Mouse (Mus musculus) ovary, postnatal 14 days (tissue): ENCODE measurements around the gene Col4a6.

Experiments
- DNase-seq: peaks from one replicate; pipeline ENCODE4 v3.0.0; 2022; ENCODE audit warnings: low spot score

Gene Col4a6

DNA sequence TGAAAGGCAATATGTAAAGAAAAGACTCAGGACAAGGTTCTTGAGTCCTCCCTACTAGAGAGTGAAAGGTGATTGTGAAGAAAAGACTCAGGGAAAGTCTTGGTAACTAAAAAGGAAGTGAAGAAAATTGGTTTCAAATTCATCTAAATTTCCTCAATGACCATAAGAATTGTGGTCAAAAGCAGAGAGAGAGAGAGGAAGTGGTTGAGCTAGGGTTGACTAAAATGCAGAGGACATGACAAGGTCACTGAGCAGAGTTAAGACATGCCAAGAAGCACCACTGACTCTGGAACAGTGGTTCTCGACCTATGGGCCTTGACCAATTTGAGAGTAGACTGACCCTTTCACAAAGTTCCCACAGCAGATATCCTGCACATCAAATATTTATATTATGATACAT, 224.2 kb downstream of the Col4a6 start:
- DNase-seq, result no peak

GRCm38 (mm10) chrX:141236564-141237333, 237.1 kb downstream of the Col4a6 start:
- peak; percentile 12 for DNase-seq

- DNase-seq, result no peak
Observed at GRCm38 (mm10) chrX:141228169-141228568, 245.7 kb downstream of the Col4a6 start.

DNA sequence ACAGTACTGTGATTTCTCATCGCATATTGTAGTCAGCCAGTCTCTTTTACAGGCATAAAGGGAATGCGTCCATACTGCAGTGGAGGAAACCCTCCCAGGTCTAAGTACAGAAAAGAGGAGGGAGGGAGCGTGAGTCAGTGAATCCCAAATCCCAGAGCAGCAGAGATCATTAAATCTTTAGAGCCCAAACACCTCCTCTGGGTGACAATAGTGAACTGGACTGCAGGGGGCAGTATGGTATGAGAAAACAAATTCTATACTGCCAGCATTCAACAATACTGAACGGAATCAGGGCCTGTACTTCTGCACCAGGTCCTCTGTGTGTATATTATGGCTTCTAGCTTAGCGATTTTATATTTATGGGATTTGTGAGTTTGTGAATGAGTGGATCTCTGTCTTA, 261.1 kb downstream of the Col4a6 start:
- peak; percentile 29 for DNase-seq

DNA sequence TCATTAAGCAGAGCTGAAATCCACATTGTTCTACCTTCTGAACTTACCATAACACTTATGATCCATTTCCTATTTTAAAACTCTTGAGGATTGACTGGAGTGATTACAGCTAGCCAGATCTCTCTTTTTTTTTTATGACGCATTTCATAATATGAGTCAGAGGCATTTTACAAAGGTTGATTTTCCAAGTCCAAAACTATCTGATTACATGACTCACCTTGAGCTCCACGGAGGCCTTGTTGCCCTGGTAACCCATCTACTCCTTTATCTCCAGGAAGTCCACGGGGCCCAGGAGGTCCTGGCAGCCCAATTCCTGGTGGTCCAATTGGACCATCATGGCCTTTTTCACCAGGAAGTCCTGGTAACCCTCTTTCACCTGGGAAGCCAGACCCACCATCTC, 274.9 kb downstream of the Col4a6 start:
- DNase-seq, result no peak

- DNase-seq, result no peak
Observed at GRCm38 (mm10) chrX:141195036-141195435, 278.8 kb downstream of the Col4a6 start.

DNA sequence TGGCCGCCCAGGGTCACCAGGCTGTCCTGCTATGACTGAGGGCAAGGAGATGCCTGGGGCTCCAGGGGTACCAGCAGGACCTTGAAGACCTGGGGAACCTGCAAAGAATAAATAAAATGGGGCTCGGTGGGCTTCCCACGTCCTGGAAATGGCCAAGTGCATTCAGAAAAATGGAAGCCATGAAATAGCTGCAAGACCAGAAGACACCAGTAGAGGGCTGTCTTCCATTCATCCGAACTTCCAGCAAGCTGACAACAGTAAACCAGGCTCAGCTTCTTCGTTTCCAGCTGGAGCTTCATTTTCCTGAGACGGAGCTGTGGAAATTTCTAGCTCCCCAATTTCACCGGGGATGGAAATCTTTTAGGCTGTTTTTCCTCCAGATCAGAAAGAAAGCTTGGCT, 298.5 kb downstream of the Col4a6 start:
- no peak for DNase-seq

DNA sequence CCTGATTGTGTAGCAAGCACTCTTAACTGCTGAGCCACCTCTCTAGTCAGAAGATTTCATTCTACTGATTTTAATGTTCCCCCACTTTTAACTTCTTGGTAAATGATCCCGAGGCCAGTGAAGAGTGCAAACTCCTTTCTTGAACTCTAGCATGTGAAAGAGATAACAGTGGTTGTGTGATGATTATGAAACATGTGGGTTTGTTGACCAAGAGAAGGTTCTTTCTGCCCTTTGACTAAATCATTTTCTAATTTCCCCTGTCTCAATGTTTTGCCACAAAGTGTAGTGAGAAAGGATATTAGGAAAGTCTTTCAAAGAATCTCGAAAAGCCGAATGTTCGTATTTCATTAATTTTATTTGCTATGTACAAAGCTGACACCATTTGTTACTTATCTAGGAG, 308.8 kb downstream of the Col4a6 start:
- DNase-seq, result no peak

DNA sequence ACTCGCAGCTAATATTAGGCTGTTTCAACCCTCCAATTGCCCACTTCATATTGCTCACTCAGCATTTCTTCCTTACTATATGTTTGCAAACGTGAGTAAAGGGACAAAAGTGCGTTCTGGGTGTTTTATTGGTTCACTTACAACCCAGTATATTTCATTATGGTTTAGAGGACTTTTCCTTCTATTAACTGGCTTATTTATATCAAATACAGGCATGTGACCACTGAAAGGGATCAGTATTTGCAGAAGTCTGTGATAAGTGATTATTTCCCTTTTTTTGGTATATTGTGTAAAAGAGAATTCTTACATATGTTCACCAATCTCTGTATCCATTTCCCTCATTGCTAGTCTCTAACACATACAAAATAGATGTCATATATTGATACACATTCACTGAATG, 313.5 kb downstream of the Col4a6 start:
- no peak for DNase-seq

DNA sequence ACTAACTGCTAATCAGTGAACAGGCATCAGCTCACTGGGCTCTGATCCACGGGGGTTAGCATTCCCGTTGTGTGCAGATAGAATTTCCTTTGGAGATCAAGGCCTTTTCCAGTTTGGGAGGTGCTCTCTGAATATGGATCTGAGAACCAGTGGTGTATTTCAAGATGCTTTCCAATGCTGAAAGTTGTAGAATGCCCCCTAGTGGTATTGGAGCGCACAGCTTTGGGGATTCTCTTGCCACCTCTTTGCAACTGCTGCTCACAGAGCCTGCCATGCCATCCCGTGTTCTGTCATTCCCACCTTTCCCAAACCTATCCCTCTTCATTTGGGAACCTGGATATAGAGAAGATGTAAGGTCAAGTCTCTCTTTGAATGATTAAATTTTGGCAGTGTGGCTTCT, 315.7 kb downstream of the Col4a6 start:
- no peak for DNase-seq

DNA sequence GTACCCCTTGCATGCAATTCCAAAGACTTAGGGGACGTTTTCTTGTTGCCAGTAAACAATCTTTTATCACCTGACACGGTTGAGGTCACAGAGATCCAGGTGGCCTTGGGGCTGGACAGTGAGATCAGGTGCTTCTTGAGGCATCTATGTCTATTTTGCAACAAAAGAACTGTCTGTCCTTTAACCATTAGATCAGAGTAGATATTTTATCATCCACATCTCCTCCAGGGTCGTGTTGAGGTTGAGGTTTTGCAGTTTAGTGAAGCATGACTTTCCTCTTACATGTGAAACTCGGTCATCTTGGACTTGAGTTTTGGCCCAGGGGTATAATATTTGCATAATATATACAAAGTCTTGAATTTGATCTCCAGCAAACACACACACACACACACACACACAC, 316.2 kb downstream of the Col4a6 start:
- DNase-seq, result no peak

- no peak for DNase-seq
Observed at GRCm38 (mm10) chrX:141156696-141157095, 317.2 kb downstream of the Col4a6 start.

GRCm38 (mm10) chrX:141151182-141151581, 322.7 kb downstream of the Col4a6 start:
- DNase-seq, result no peak

DNA sequence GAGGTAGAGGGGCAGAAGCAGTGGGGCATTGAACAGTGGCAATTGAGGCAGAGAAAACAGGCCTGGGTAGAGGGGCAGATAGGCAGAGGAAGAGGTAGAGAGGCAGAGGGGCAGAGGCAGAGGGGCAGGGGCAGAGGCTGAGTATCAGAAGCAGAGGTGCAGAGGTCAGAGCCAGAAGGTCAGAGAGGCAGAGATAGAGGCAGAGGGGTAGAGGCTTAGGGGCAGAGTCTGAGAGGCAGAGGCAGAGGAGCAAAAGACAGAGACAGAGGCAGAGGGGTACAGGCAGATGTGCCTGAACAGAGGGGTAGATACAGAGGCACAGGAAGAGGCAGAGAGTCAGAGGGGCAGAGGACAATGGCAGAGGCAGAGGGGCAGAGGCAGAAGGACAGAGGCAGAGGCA, 323.6 kb downstream of the Col4a6 start:
- no peak for DNase-seq

DNA sequence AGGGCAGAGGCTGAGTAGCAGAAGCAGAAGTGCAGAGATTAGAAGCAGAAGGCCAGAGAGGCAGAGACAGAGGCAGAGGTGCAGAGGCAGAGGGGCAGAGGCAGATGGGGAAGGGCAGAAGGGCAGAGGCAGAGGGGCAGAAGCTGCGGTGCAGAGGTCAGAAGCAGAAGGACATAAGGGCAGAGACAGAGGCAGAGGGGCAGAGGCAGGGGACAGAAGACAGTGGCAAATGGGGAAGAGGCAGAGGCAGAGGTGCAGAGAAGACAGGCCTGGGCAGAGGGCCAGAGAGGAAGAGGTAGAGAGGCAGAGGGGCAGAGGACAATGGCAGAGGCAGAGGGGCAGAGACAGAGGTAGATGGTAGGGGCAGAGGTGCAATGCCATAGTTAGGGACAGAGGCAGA, 324.2 kb downstream of the Col4a6 start:
- no peak for DNase-seq
